Mouse (Mus musculus) spleen, adult 2 months (tissue): ENCODE data around the gene Gdf1. TPM values are rescaled to one million over a fixed set of nuclear protein-coding genes. Genes with fewer than 3 reads are reported as not detected.
A peak's percentile ranks its signal among the peaks of the same experiment; 100 is the strongest.

Experiments used
- DNase-seq, 2 experiments: peaks; one replicate each; pipeline versions ENCODE4 v3.0.0 to v3.0.0-alpha.2; 2012 to 2021; ENCODE audit warnings: low spot score in 2 of 2, low read depth in 1 of 2
- H3K27ac ChIP-seq: fragments of 200-500 bp; 2 replicates; pipeline ENCODE4 v1.5.1; 2012; ENCODE audit warnings: low read length, inconsistent platforms; ENCODE audit not compliant: insufficient read depth
- H3K27me3 ChIP-seq: fragments of 200-500 bp; 2 replicates; pipeline ENCODE4 v1.6.1; 2012; ENCODE audit warnings: mild to moderate bottlenecking, moderate library complexity, low read length, inconsistent platforms; ENCODE audit not compliant: control insufficient read depth, insufficient read depth
- H3K36me3 ChIP-seq: fragments of 200-500 bp; 2 replicates; pipeline ENCODE4 v1.6.1; 2012; ENCODE audit warnings: mild to moderate bottlenecking, low read length, inconsistent platforms; ENCODE audit not compliant: control insufficient read depth, insufficient read depth
- H3K4me1 ChIP-seq: fragments of 200-500 bp; 2 replicates; pipeline ENCODE4 v1.6.1; 2011; ENCODE audit warnings: inconsistent platforms; ENCODE audit not compliant: control insufficient read depth, insufficient read depth, insufficient read length
- H3K4me3 ChIP-seq: fragments of 200-500 bp; 2 replicates; pipeline ENCODE4 v1.5.1; 2011; ENCODE audit warnings: mild to moderate bottlenecking, inconsistent platforms; ENCODE audit not compliant: insufficient read depth, insufficient read length; ENCODE audit errors: extremely low read depth
- CTCF ChIP-seq: fragments of 200-500 bp; IDR thresholded peaks from 2 replicates; pipeline ENCODE4 v1.5.1; 2011; ENCODE audit warnings: mild to moderate bottlenecking, inconsistent platforms; ENCODE audit not compliant: insufficient read depth, insufficient read length, insufficient replicate concordance; ENCODE audit errors: extremely low read depth
- POLR2A ChIP-seq: fragments of 200-500 bp; IDR thresholded peaks from 2 replicates; pipeline ENCODE4 v1.6.1; 2011; ENCODE audit warnings: low read depth, low read length, inconsistent platforms
- WGBS: fragments of 180-500 bp; shearing (Covaris S2); methylation state at CpG from one replicate; pipeline ENCODE4 v1.1.7; 2018; 5-methylcytosine and 5-hydroxymethylcytosine counted together
- polyA plus RNA-seq: library from polyadenylated mRNA; depleted of rRNA; stranded (reverse); fragments of >200 nt; gene quantifications from 2 replicates; pipeline ENCODE4 v1.2.3, GENCODE M21; 2012; rRNA removed

Gene Gdf1
- 0.33 and 0.40 TPM in 2 replicates for polyA plus RNA-seq

DNA sequence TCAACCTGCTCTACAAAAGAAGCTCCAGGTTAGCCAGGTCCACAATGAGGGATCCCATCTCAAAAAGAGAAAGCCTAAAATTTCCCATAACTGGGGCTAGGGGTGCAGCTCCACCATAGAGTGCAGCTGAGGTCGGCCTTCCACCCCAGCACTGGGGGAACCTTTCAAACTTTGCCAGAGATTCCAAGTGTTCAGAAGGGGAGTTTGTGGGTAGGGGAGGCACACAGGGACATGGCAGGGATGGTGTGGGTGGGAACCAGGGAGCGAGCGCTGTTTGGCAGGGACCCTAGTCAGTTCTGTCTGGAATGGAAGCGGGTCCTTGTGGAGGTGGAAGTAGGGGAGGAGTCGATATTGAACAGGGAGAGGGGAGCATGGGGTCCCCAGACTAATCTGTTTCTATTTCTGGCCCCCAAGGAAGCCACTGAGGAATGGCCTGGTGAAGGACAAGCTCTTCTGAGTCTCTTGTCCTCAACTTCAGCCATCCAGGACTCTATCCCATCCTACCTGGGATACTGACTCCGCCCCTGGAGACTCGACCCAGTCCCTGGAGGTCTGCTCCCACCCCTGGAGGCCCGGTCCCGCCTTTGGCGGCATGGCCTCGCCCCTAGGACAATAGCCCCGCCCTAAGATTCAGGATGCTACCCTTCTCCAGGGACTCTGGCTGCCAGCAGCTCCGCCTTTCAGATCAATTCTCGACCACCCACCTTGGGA lies at the start of gene Gdf1:
Gene Gdf1, plus strand, starts transcription at position 694 of the 711 bp plus-strand sequence.
- DNase-seq = no peak
- 62% methylated on average over 14 of the region's 14 CpGs for WGBS

DNA sequence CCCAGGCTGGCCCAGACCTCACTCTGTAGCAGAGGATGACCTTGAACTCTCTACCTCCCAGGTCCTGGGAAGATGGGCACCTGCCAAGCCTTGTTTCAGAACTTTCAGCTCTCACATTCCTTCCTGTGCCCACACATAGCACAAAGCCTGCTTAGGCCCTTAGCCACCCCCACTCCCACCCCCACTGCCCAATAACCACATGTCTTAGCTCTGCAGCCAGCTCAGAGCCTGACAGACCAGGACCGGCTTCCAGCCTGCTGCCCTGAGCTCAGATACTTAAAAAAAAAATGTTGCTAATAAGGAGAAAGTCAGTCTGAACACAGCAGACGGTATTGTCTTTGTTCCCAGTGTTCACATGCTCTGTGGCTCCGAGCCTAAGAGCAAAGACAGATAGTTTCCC lies 48.6 kb upstream of the Gdf1 start:
- no peak overlapping the region for H3K27ac ChIP-seq
- DNase-seq = no peak
- WGBS = 80% methylated on average over 3 of the region's 3 CpGs

More for the DNA sequence above, at the start of gene Gdf1:
- Histone ChIP-seq H3K27ac (no peak within 1 kb of the TSS), H3K36me3 (peaks cover 33% of the 10 kb centered on the region), H3K27me3 (no peaks in the 10 kb centered on the region), H3K4me3 (no peak within 1 kb of the TSS), H3K4me1 (no peaks in the 10 kb centered on the region)
- TF ChIP-seq CTCF (no peak), POLR2A (no peak)

DNA sequence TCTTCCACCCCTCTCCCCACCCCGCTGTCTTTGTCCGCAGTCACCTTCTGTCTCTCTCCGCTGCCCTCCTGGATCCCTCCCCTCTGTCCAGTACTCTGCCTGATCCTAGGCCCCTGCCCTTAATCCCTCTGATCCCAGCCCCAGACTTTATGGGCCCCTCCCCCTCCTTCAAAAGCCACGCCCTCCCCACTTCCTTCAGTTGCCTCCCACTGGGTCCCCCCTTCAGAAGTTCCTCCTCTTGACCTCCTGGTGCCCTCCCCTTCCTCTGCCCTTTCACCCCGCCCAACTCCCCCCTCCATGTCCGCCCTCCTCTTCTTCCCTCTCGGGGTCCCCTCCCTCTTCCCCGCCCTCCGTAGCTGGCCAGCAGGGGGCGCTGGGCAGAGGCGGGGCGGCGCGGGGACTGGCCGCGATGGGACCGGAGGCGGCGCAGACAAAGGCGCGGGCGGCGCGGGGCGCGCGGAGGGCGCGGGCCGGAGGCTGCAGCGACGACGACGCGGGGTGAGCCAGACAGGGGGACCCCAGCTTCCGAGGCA lies 46.9 kb upstream of the Gdf1 start, which contains the start of gene Homer3:
Gene Homer3, plus strand, starts transcription at position 225 of the 533 bp plus-strand sequence.
- 4% methylated on average over 36 of the region's 36 CpGs for WGBS
- H3K4me1 ChIP-seq = peaks cover 5% of the 10 kb centered on the region; the same call in 1 of the 2 replicates
- peak; percentile 73 to 90 for DNase-seq
- 0 out of 2 replicates have a peak, but pooled peaks cover 3% of the 10 kb centered on the region for H3K36me3 ChIP-seq
- no peaks in the 10 kb centered on the region for H3K27me3 ChIP-seq
- H3K4me3 ChIP-seq = peak within 1 kb of the TSS; percentile 91
- 0 out of 2 replicates have a peak, but pooled peaks have one; percentile 11 for TF ChIP-seq POLR2A
- peak; percentile 88; the same call in 1 of the 2 replicates for TF ChIP-seq CTCF
- peak within 1 kb of the TSS; percentile 40 for H3K27ac ChIP-seq

More for the DNA sequence above, 48.6 kb upstream of the Gdf1 start:
- H3K4me3 ChIP-seq = no peak overlapping the region
- 0 out of 2 replicates have a peak, but pooled peaks cover 1% of the 10 kb centered on the region for H3K36me3 ChIP-seq
- peaks cover 5% of the 10 kb centered on the region; the same call in 1 of the 2 replicates for H3K4me1 ChIP-seq
- no peaks in the 10 kb centered on the region for H3K27me3 ChIP-seq
- no peak for TF ChIP-seq POLR2A
- no peak for TF ChIP-seq CTCF

- TF ChIP-seq POLR2A (no peak), CTCF (no peak)
- Histone ChIP-seq H3K36me3 (0 out of 2 replicates have a peak, but pooled peaks cover 3% of the 10 kb centered on the region), H3K27ac (no peak overlapping the region; the same call in 1 of the 2 replicates), H3K27me3 (no peaks in the 10 kb centered on the region), H3K4me3 (peak overlapping the region; percentile 91), H3K4me1 (peaks cover 5% of the 10 kb centered on the region; the same call in 1 of the 2 replicates)
- WGBS = 2% methylated on average over 54 of the region's 55 CpGs
- no peak for DNase-seq
These were observed 46.2 kb upstream of the Gdf1 start for GRCm38 (mm10) chr8:70283136-70284077.

GRCm38 (mm10) chr8:70284421-70284820 lies 45.2 kb upstream of the Gdf1 start:
- H3K36me3 ChIP-seq = 0 out of 2 replicates have a peak, but pooled peaks cover 3% of the 10 kb centered on the region
- H3K4me3 ChIP-seq = no peak overlapping the region
- DNase-seq = no peak
- WGBS = 76% methylated on average over 5 of the region's 5 CpGs
- H3K27me3 ChIP-seq = no peaks in the 10 kb centered on the region
- no peak overlapping the region for H3K27ac ChIP-seq
- H3K4me1 ChIP-seq = peaks cover 5% of the 10 kb centered on the region; the same call in 1 of the 2 replicates
- TF ChIP-seq CTCF = no peak
- TF ChIP-seq POLR2A = no peak

- Histone ChIP-seq H3K27ac (no peak overlapping the region), H3K36me3 (0 out of 2 replicates have a peak, but pooled peaks cover 3% of the 10 kb centered on the region), H3K4me1 (peaks cover 5% of the 10 kb centered on the region; the same call in 1 of the 2 replicates), H3K4me3 (no peak overlapping the region), H3K27me3 (no peaks in the 10 kb centered on the region)
- TF ChIP-seq CTCF (no peak), POLR2A (no peak)
- DNase-seq = no peak
- WGBS = 96% methylated on average over 15 of the region's 15 CpGs
These were observed 44.3 kb upstream of the Gdf1 start for GRCm38 (mm10) chr8:70285304-70285703.
